Mouse (Mus musculus): ENCODE results near the gene Tns3. TPM values are rescaled to one million over a fixed set of nuclear protein-coding genes. Genes with fewer than 3 reads are reported as not detected.

The Tns3 gene
- polyA plus RNA-seq, 1 experiment = 33.9 TPM

GRCm38 (mm10) chr11:8685195-8685594 is 20.9 kb upstream of the Tns3 start:
- H3K4me1 ChIP-seq (replicated peaks; ENCODE audit: control insufficient read depth, insufficient read depth, low read length) = peaks cover 58% of the 10 kb centered on the region
- no peaks in the 10 kb centered on the region for H3K36me3 ChIP-seq (ENCODE audit: control insufficient read depth, insufficient read depth, low read length)
- no peak for DNase-seq
- no peak overlapping the region for H3K4me3 ChIP-seq (ENCODE audit: control insufficient read depth, insufficient read depth, low read length)
- H3K27ac ChIP-seq (ENCODE audit: control insufficient read depth, insufficient read depth, low read length) = no peak overlapping the region
- TF ChIP-seq CTCF (IDR thresholded peaks at IDR 0.05; ENCODE audit: borderline replicate concordance, control insufficient read depth, extremely low read depth, insufficient read depth, low read length, poor library complexity) (no peak), POLR2A (IDR thresholded peaks at IDR 0.05; ENCODE audit: control insufficient read depth, extremely low read depth, insufficient read depth, low read length, poor library complexity) (no peak)
- no peaks in the 10 kb centered on the region for H3K27me3 ChIP-seq (ENCODE audit: control insufficient read depth, insufficient read depth, low read length)
- WGBS = 16% methylated on average over 3 of the region's 3 CpGs

GRCm38 (mm10) chr11:8684262-8684661 is 19.9 kb upstream of the Tns3 start:
- no peak overlapping the region for H3K27ac ChIP-seq (ENCODE audit: control insufficient read depth, insufficient read depth, low read length)
- TF ChIP-seq CTCF (IDR thresholded peaks at IDR 0.05; ENCODE audit: borderline replicate concordance, control insufficient read depth, extremely low read depth, insufficient read depth, low read length, poor library complexity) (no peak), POLR2A (IDR thresholded peaks at IDR 0.05; ENCODE audit: control insufficient read depth, extremely low read depth, insufficient read depth, low read length, poor library complexity) (no peak)
- DNase-seq = peak; percentile 67
- 30% methylated on average over 5 of the region's 5 CpGs for WGBS
- H3K4me3 ChIP-seq (ENCODE audit: control insufficient read depth, insufficient read depth, low read length) = no peak overlapping the region
- H3K27me3 ChIP-seq (ENCODE audit: control insufficient read depth, insufficient read depth, low read length) = no peaks in the 10 kb centered on the region
- peaks cover 52% of the 10 kb centered on the region for H3K4me1 ChIP-seq (replicated peaks; ENCODE audit: control insufficient read depth, insufficient read depth, low read length)
- no peaks in the 10 kb centered on the region for H3K36me3 ChIP-seq (ENCODE audit: control insufficient read depth, insufficient read depth, low read length)

GRCm38 (mm10) chr11:8681356-8681755 is 17.0 kb upstream of the Tns3 start:
- whole genome bisulfite sequencing = 89% methylated on average over 3 of the region's 3 CpGs
- no peak overlapping the region for H3K27ac ChIP-seq (ENCODE audit: control insufficient read depth, insufficient read depth, low read length)

DNA sequence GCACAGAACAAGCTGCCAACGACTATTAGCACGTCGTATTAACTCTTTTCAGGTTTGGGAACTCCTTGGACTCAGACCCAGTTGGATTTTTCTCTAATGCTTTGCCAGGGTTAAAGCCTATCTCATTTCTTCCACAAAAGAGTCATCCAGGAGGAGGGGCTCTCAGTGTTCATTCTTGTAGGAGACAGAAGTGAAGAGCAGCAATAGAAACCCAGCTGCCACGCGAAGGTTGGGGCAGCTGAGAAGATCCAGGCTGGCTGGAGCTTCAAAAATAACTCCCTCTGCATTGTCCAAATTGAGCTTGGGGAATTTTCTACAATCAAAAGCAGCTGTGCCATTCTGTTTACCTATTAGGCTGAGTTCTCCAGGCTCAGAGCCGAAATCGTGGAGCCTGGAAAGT is 16.3 kb upstream of the Tns3 start:
- DNase-seq = no peak
- TF ChIP-seq POLR2A (IDR thresholded peaks at IDR 0.05; ENCODE audit: control insufficient read depth, extremely low read depth, insufficient read depth, low read length, poor library complexity) (no peak), CTCF (IDR thresholded peaks at IDR 0.05; ENCODE audit: borderline replicate concordance, control insufficient read depth, extremely low read depth, insufficient read depth, low read length, poor library complexity) (no peak)
- Histone ChIP-seq H3K4me3 (ENCODE audit: control insufficient read depth, insufficient read depth, low read length) (no peak overlapping the region), H3K27me3 (ENCODE audit: control insufficient read depth, insufficient read depth, low read length) (no peaks in the 10 kb centered on the region), H3K36me3 (ENCODE audit: control insufficient read depth, insufficient read depth, low read length) (no peaks in the 10 kb centered on the region), H3K27ac (ENCODE audit: control insufficient read depth, insufficient read depth, low read length) (no peak overlapping the region), H3K4me1 (replicated peaks; ENCODE audit: control insufficient read depth, insufficient read depth, low read length) (peaks cover 31% of the 10 kb centered on the region)
- 88% methylated on average over 7 of the region's 7 CpGs for WGBS

More at GRCm38 (mm10) chr11:8681356-8681755, 17.0 kb upstream of the Tns3 start:
- Histone ChIP-seq H3K4me1 (replicated peaks; ENCODE audit: control insufficient read depth, insufficient read depth, low read length) (peaks cover 35% of the 10 kb centered on the region), H3K36me3 (ENCODE audit: control insufficient read depth, insufficient read depth, low read length) (no peaks in the 10 kb centered on the region), H3K4me3 (ENCODE audit: control insufficient read depth, insufficient read depth, low read length) (no peak overlapping the region), H3K27me3 (ENCODE audit: control insufficient read depth, insufficient read depth, low read length) (no peaks in the 10 kb centered on the region)
- no peak for DNase-seq
- TF ChIP-seq POLR2A (IDR thresholded peaks at IDR 0.05; ENCODE audit: control insufficient read depth, extremely low read depth, insufficient read depth, low read length, poor library complexity) (no peak), CTCF (IDR thresholded peaks at IDR 0.05; ENCODE audit: borderline replicate concordance, control insufficient read depth, extremely low read depth, insufficient read depth, low read length, poor library complexity) (no peak)

DNA sequence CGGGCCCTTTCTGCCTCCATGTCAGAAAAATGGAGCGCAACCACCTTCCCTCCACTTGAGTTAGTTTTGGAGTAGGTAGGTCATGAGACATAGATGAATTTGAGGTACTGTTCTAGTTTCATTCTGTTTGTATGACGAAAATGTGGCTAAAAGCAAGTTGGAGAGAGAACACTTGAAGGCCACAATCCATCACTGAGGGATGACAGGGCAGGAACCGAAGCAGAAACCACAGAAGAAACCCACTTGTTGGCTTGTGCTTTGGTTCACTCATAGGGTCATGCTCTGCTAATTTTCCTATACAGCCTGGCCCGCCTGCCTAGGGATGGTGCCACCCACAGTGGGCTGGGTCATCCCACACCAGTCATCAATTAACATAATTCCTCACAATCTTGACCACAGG is 14.9 kb upstream of the Tns3 start:
- H3K4me1 ChIP-seq (replicated peaks; ENCODE audit: control insufficient read depth, insufficient read depth, low read length) = peaks cover 20% of the 10 kb centered on the region
- TF ChIP-seq CTCF (IDR thresholded peaks at IDR 0.05; ENCODE audit: borderline replicate concordance, control insufficient read depth, extremely low read depth, insufficient read depth, low read length, poor library complexity) = no peak
- TF ChIP-seq POLR2A (IDR thresholded peaks at IDR 0.05; ENCODE audit: control insufficient read depth, extremely low read depth, insufficient read depth, low read length, poor library complexity) = no peak
- H3K4me3 ChIP-seq (ENCODE audit: control insufficient read depth, insufficient read depth, low read length) = no peak overlapping the region
- DNase-seq = no peak
- no peaks in the 10 kb centered on the region for H3K36me3 ChIP-seq (ENCODE audit: control insufficient read depth, insufficient read depth, low read length)
- H3K27me3 ChIP-seq (ENCODE audit: control insufficient read depth, insufficient read depth, low read length) = no peaks in the 10 kb centered on the region
- no peak overlapping the region for H3K27ac ChIP-seq (ENCODE audit: control insufficient read depth, insufficient read depth, low read length)
- WGBS = 77% methylated on average over 5 of the region's 5 CpGs

DNA sequence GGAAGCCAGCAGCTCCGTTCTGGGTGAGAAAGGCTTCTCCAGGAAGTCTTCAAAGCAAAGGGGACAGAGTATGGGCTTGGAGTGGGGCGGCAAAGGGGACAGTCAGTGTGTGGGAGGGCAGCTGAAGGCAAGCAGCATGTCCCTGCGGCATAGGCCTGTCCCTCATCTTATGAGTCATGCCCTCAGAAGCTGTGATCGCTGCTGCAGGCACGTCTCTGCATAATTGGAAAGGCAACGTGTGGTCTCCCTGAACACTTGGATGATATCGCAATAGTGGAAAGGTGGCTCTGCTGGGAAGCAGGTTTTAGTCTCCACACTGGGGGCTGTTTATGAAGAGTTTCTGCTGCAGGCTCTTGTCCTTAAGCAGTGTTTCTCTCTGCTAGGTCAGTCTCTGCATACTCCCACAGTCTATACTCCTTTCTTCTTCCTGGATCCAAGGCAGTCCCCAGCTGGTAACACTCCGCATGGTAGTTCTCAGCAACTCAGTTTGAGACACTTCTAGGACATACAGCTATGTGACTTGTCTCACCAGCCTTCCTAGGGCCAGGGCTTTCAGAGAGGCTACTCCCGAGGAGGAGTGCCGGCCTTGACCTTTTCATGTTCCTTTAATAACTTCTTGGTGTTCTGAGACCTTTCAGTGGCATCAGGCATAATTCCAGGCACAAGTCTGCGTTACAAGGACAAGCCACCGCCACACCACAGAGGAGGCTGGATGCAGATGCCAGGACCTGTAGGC is 14.1 kb upstream of the Tns3 start:
- WGBS = 93% methylated on average over 12 of the region's 12 CpGs
- TF ChIP-seq CTCF (IDR thresholded peaks at IDR 0.05; ENCODE audit: borderline replicate concordance, control insufficient read depth, extremely low read depth, insufficient read depth, low read length, poor library complexity) (no peak), POLR2A (IDR thresholded peaks at IDR 0.05; ENCODE audit: control insufficient read depth, extremely low read depth, insufficient read depth, low read length, poor library complexity) (no peak)
- H3K36me3 ChIP-seq (ENCODE audit: control insufficient read depth, insufficient read depth, low read length) = no peaks in the 10 kb centered on the region
- H3K4me1 ChIP-seq (replicated peaks; ENCODE audit: control insufficient read depth, insufficient read depth, low read length) = peaks cover 12% of the 10 kb centered on the region
- no peaks in the 10 kb centered on the region for H3K27me3 ChIP-seq (ENCODE audit: control insufficient read depth, insufficient read depth, low read length)
- DNase-seq = no peak
- no peak overlapping the region for H3K27ac ChIP-seq (ENCODE audit: control insufficient read depth, insufficient read depth, low read length)
- H3K4me3 ChIP-seq (ENCODE audit: control insufficient read depth, insufficient read depth, low read length) = no peak overlapping the region

All from thymus, adult 2 months (tissue).